Comparison of ENCODE assay signal across 13 mouse cellular contexts in the genomic region with DNA sequence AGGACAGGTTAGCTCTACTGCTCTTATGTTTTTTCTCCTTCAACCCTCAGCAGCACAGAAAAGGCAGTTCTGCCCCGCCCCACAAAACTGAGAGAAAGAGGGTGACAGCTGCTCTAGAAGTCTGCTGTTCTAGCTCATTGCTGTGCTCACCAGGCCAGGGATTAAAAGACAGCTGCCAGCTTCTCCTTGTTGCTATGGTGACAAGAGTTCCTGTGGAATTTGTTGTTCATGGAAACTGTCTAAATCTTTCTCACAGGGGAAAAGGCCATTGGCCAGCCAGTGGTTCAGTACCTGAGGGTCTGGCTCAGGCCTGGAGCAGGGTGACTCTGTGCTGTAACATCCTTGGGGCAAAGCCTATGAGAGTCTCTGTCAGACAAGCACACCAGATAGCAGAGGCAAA.
DNase-seq lines count a peak whose midpoint lies in the region; ATAC-seq and TF ChIP-seq lines count a peak whose summit lies in the region.
"Had no signal": no experiment of that assay in that cellular context is flagged by ENCODE, and none has a peak within 500 bp of the region (broad histone marks: within the 10 kb centered on the region; RNA-seq: fewer than 3 reads in every experiment).

No protein-coding gene starts in this region.

- no peak for TF ChIP-seq CTCF in kidney, adult 2 months (conservative IDR thresholded peaks at IDR 0.05; ENCODE audit: insufficient read depth, insufficient read length, low read depth, low read length)

- H3K27me3 ChIP-seq in heart, embryonic 10.5 days (ENCODE audit: insufficient read depth, poor library complexity, severe bottlenecking): no peaks in the 10 kb centered on the region
- no peaks in the 10 kb centered on the region for H3K27me3 ChIP-seq in forebrain, embryonic 15.5 days
- no peaks in the 10 kb centered on the region for H3K27me3 ChIP-seq in neural tube, embryonic 15.5 days (replicated peaks)
- H3K27me3 ChIP-seq in kidney, adult 2 months (replicated peaks; ENCODE audit: control insufficient read depth, insufficient read depth, low read length): no peaks in the 10 kb centered on the region
- H3K27me3 ChIP-seq: liver, embryonic 13.5 days had no signal

- intact Hi-C loops in heart, postnatal 10 days (cut with DNase I): no loop called here

- H3K9me3 ChIP-seq in heart, embryonic 10.5 days: no peaks in the 10 kb centered on the region
- H3K9me3 ChIP-seq in forebrain, embryonic 15.5 days: no peaks in the 10 kb centered on the region
- no peaks in the 10 kb centered on the region for H3K9me3 ChIP-seq in neural tube, embryonic 15.5 days (replicated peaks)
- H3K9me3 ChIP-seq: liver, embryonic 13.5 days; megakaryocyte, embryonic 14.5 days had no signal

- peak; percentile 73 for DNase-seq in heart, embryonic 10.5 days (ENCODE audit: low spot score)
- DNase-seq in heart, postnatal 10 days: no peak
- peak; percentile 59 for DNase-seq in layer of hippocampus, adult 9-11 months
- DNase-seq in testis, postnatal 10 days (ENCODE audit: low spot score): no peak
- no peak for DNase-seq in kidney, adult 2 months
- no peak for DNase-seq in urinary bladder, postnatal 36 days (ENCODE audit: low spot score in 2 of 2)
- DNase-seq: adrenal gland, postnatal 14 days; cerebellum, postnatal 36 days; kidney, postnatal 14 days; liver, embryonic 13.5 days had no signal

- TF ChIP-seq POLR2A in kidney, adult 2 months (IDR thresholded peaks at IDR 0.05; ENCODE audit: low read depth, low read length): no peak

- no peaks in the 10 kb centered on the region for H3K4me1 ChIP-seq in heart, embryonic 10.5 days
- H3K4me1 ChIP-seq in forebrain, embryonic 15.5 days: no peaks in the 10 kb centered on the region
- no peaks in the 10 kb centered on the region for H3K4me1 ChIP-seq in neural tube, embryonic 15.5 days
- no peaks in the 10 kb centered on the region for H3K4me1 ChIP-seq in kidney, adult 2 months (ENCODE audit: control insufficient read depth, insufficient read depth, low read length)
- H3K4me1 ChIP-seq: liver, embryonic 13.5 days; megakaryocyte, embryonic 14.5 days had no signal

- no peak overlapping the region for H3K9ac ChIP-seq in forebrain, embryonic 15.5 days (replicated peaks)
- no peak overlapping the region for H3K9ac ChIP-seq in neural tube, embryonic 15.5 days (replicated peaks)
- H3K9ac ChIP-seq: liver, embryonic 13.5 days had no signal

- H3K4me2 ChIP-seq in forebrain, embryonic 15.5 days (replicated peaks): no peak overlapping the region
- no peak overlapping the region for H3K4me2 ChIP-seq in neural tube, embryonic 15.5 days
- H3K4me2 ChIP-seq: liver, embryonic 13.5 days had no signal

- no peak overlapping the region for H3K27ac ChIP-seq in heart, embryonic 10.5 days
- H3K27ac ChIP-seq in forebrain, embryonic 15.5 days (replicated peaks): no peak overlapping the region
- H3K27ac ChIP-seq in neural tube, embryonic 15.5 days (replicated peaks): no peak overlapping the region
- no peak overlapping the region for H3K27ac ChIP-seq in kidney, adult 2 months (ENCODE audit: insufficient read depth, low read depth, low read length)
- H3K27ac ChIP-seq: liver, embryonic 13.5 days had no signal

- no peak overlapping the region for H3K4me3 ChIP-seq in heart, embryonic 10.5 days
- no peak overlapping the region for H3K4me3 ChIP-seq in forebrain, embryonic 15.5 days
- no peak overlapping the region for H3K4me3 ChIP-seq in neural tube, embryonic 15.5 days (replicated peaks)
- no peak overlapping the region for H3K4me3 ChIP-seq in kidney, adult 2 months (ENCODE audit: insufficient read depth, low read depth, low read length)
- H3K4me3 ChIP-seq: liver, embryonic 13.5 days; megakaryocyte, embryonic 14.5 days had no signal

- peak; percentile 67; the same call in 1 of the 2 replicates for ATAC-seq in forebrain, embryonic 15.5 days (replicated peaks)
- peak; percentile 57; the same call in 1 of the 2 replicates for ATAC-seq in neural tube, embryonic 15.5 days (ENCODE audit: low FRiP score)

- no peaks in the 10 kb centered on the region for H3K36me3 ChIP-seq in heart, embryonic 10.5 days
- H3K36me3 ChIP-seq in forebrain, embryonic 15.5 days: no peaks in the 10 kb centered on the region
- H3K36me3 ChIP-seq in neural tube, embryonic 15.5 days: no peaks in the 10 kb centered on the region
- no peaks in the 10 kb centered on the region for H3K36me3 ChIP-seq in kidney, adult 2 months (ENCODE audit: control insufficient read depth, insufficient read depth, low read length)
- H3K36me3 ChIP-seq: liver, embryonic 13.5 days had no signal

- WGBS in heart, embryonic 10.5 days: 61% methylated on average over 1 of the region's 1 CpGs
- 32% methylated on average over 1 of the region's 1 CpGs for WGBS in forebrain, embryonic 15.5 days
- WGBS in neural tube, embryonic 15.5 days: 62% methylated on average over 1 of the region's 1 CpGs
- WGBS in kidney, adult 2 months: 53% methylated on average over 1 of the region's 1 CpGs

Comparison
In these comparisons a context has a peak if more than half of its experiments do, and no peak if none do; other contexts are left out.
1. DNase-seq: peak in heart, embryonic 10.5 days (single experiment) and layer of hippocampus, adult 9-11 months (single experiment); none in heart, postnatal 10 days (0 of 2), testis, postnatal 10 days (single experiment), kidney, adult 2 months (single experiment) and urinary bladder, postnatal 36 days (0 of 2).